Mouse (Mus musculus) gastrocnemius, postnatal 14 days (tissue): ENCODE measurements at regions not wholly inside any gene's neighbourhood (a gene's known extent, or its start where the extent isn't known, plus 50 kb on each side); places are given as distances from the start of the nearest gene placed in this dataset.

Experiments used
- DNase-seq: peaks from one replicate; pipeline ENCODE4 v3.0.0; 2021; ENCODE audit warnings: mixed read lengths
- intact Hi-C: fragments of 180-260 bp; cut with DNase I; formaldehyde crosslinking; loops from one replicate; pipeline ENCODE4 v1.15.1; 2025; ENCODE audit warnings: low total_unique reads

DNA sequence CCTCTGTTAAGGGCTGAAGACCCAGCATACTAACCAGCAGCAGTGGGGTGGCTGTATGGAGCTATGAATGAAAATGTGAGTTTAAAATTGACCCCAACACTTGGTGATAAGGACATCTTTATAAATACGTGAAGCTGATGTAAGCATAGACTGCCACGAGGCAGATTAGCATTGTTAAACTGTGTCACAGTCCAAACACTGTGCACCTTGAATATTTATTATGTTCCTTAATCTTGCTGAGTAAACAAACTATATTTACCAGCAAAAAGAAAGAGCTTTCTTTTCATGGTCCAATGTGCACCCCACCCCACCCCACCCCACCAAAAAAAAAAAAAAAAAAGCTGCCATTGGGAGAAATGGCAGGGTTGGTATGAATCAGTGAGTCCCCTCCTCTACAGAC lies 359.9 kb downstream of the Stim2 start:
- DNase-seq: no peak
- intact Hi-C loops: no loop called here
